Mouse (Mus musculus) embryonic facial prominence, embryonic 10.5 days (tissue): ENCODE results near the gene Slc25a19. TPM values are rescaled to one million over a fixed set of nuclear protein-coding genes. Genes with fewer than 3 reads are reported as not detected.

Experiments used
- DNase-seq: peaks from one replicate; pipeline ENCODE4 v3.0.0-alpha.2; 2017; ENCODE audit warnings: low spot score
- H3K27ac ChIP-seq: fragments of 300-500 bp; sonication (generic); replicated peaks from 2 replicates; pipeline ENCODE4 v1.5.1; 2016; ENCODE audit warnings: mild to moderate bottlenecking
- H3K27me3 ChIP-seq: fragments of 300-500 bp; sonication (generic); replicated peaks from 2 replicates; pipeline ENCODE4 v1.6.1; 2016; ENCODE audit warnings: low read depth, mild to moderate bottlenecking; ENCODE audit not compliant: poor library complexity, severe bottlenecking
- H3K36me3 ChIP-seq: fragments of 300-500 bp; sonication (generic); replicated peaks from 2 replicates; pipeline ENCODE4 v1.6.1; 2016; ENCODE audit warnings: mild to moderate bottlenecking, moderate library complexity
- H3K4me1 ChIP-seq: fragments of 300-500 bp; sonication (generic); 2 replicates; pipeline ENCODE4 v1.6.1; 2016
- H3K4me3 ChIP-seq: fragments of 300-500 bp; sonication (generic); 2 replicates; pipeline ENCODE4 v1.5.1; 2016; ENCODE audit warnings: mild to moderate bottlenecking, moderate library complexity
- H3K9me3 ChIP-seq: fragments of 300-500 bp; sonication (generic); 2 replicates; pipeline ENCODE4 v1.6.1; 2016; ENCODE audit warnings: mild to moderate bottlenecking
- WGBS: fragments of 180-500 bp; shearing (Covaris S2); methylation state at CpG from one replicate; pipeline ENCODE4 v1.1.7; 2016; 5-methylcytosine and 5-hydroxymethylcytosine counted together
- polyA plus RNA-seq: library from polyadenylated mRNA; unstranded; fragments of >200 nt; fragmentation: Nextera tagmentation; extraction: Ambion mirVana; gene quantifications from 2 replicates; pipeline ENCODE4 v1.2.1, GENCODE M21; 2016

Slc25a19 gene
- polyA plus RNA-seq, 1 experiment from 2014 or later: 24.6 TPM

DNA sequence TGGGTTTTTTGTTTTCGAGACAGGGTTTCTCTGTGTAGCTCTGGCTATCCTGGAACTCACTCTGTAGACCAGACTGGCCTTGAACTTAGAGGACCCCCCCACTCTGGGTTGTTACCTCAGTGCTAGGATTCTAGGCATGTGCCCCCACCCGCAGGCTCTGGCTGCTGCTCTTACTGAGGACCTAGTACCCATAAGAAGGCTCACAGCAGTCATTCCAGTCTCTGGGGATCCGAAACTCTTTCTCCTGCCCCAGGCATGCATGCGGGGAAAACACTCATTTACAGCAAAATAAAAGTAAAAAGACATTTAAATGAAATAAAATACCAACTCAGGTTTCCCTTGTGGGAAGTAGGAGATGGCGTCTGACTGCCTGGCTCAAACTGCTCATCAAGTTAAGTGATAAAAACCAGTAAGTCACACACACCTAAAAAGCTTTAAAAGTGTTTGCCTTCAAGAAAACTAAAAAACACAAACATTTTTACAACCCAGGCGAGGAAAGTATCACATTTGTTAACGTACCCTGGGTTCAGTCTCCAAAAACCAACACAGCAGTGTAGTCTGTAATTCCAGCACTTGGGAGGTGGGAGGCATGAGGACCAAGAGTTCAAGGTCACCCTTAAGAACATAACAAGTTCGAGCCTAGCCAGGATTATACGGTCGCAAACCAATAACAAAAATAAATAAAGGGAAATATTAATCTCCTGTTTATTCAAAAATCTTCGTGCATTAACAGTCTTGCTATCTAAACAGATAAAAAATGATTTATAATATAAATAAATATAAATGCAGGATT is 1.1 kb downstream of the Slc25a19 start:
- no peak for DNase-seq
- WGBS: 54% methylated on average over 11 of the region's 11 CpGs
- Histone ChIP-seq H3K9me3 (no peaks in the 10 kb centered on the region), H3K27me3 (no peaks in the 10 kb centered on the region), H3K27ac (0 out of 2 replicates have a peak overlapping the region, but pooled peaks have one; percentile 81), H3K4me1 (peaks cover 15% of the 10 kb centered on the region), H3K4me3 (peak overlapping the region; percentile 85), H3K36me3 (peaks cover 22% of the 10 kb centered on the region)

DNA sequence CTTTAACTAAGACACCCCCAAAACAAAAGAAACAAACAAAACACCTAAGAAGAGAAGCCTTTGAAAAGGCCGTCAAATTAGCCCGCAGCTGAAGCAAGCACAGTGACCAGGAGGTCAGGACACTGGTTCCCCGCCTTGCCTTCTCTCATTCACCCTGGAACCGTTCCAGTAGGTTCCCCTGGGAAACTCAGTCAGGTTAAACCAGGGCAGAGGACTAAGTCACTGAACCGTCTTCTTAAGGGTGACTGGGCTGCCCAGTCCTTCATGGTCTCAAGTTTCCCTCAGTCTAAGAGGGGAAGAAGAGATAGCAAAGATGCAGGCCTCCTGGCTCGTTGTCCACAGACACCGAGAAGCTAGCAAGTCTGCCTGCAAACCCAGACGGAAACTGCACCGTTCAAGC is 2.2 kb downstream of the Slc25a19 start:
- Histone ChIP-seq H3K4me3 (peak overlapping the region; percentile 16; the same call in 1 of the 2 replicates), H3K36me3 (peaks cover 33% of the 10 kb centered on the region), H3K4me1 (peaks cover 15% of the 10 kb centered on the region), H3K27ac (no peak overlapping the region), H3K9me3 (no peaks in the 10 kb centered on the region), H3K27me3 (no peaks in the 10 kb centered on the region)
- DNase-seq: no peak
- whole genome bisulfite sequencing: 83% methylated on average over 9 of the region's 9 CpGs

DNA sequence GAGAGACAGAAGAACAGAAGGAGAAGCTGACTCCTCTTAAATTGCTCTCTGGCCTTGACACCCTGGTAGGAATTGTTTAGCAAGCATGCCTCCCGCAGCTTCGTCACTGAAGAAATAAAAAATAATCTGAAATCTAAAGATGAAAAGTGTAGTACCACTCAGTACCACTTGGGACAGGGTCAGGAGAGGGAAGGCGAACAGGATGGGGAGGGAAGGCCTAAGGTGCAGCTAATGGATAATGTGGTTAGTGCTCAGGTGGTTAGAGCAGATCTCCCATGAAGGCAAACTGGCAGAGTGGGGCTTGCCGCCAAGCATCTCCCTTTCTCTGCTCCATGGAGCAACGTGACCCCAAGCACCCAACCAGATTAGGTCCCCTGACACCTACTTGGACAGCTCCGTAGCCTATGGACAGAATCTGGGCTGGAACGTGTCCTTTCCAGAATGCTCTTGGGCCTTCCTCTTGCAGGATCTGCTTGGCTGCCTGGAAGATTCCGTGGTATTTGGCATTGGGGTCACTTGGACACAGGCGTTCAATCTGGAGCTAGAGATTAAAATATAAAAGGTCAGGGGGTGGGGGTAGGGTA is 4.5 kb downstream of the Slc25a19 start:
- 79% methylated on average over 9 of the region's 9 CpGs for WGBS

DNA sequence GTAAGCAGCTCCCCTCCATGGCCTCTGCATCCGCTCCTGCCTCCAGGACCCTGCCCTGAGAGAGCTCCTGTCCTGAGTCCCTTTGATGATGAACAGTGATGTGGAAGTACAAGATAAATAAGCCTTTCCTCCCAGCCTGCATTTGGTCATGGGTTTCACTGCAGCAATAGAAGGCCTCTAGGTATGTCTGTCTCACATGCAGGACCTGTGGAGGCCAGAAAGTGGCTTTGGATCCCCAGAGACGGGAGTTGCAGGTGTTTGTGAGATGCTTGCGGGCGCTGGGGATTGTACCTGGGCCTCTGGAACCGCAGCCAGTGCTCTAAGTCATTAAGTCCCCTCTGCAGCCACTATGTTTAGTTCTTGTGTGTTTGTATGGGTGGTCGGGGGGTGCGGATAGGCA is 8.1 kb downstream of the Slc25a19 start:
- Histone ChIP-seq H3K4me1 (no peaks in the 10 kb centered on the region), H3K36me3 (peaks cover 75% of the 10 kb centered on the region), H3K27ac (no peak overlapping the region), H3K27me3 (no peaks in the 10 kb centered on the region), H3K4me3 (no peak overlapping the region), H3K9me3 (no peaks in the 10 kb centered on the region)
- WGBS: 93% methylated on average over 7 of the region's 7 CpGs
- DNase-seq: no peak

More for the DNA sequence above, 4.5 kb downstream of the Slc25a19 start:
- Histone ChIP-seq H3K36me3 (peaks cover 52% of the 10 kb centered on the region), H3K4me1 (peaks cover 13% of the 10 kb centered on the region), H3K4me3 (no peak overlapping the region), H3K27ac (no peak overlapping the region), H3K9me3 (no peaks in the 10 kb centered on the region), H3K27me3 (no peaks in the 10 kb centered on the region)
- no peak for DNase-seq

DNA sequence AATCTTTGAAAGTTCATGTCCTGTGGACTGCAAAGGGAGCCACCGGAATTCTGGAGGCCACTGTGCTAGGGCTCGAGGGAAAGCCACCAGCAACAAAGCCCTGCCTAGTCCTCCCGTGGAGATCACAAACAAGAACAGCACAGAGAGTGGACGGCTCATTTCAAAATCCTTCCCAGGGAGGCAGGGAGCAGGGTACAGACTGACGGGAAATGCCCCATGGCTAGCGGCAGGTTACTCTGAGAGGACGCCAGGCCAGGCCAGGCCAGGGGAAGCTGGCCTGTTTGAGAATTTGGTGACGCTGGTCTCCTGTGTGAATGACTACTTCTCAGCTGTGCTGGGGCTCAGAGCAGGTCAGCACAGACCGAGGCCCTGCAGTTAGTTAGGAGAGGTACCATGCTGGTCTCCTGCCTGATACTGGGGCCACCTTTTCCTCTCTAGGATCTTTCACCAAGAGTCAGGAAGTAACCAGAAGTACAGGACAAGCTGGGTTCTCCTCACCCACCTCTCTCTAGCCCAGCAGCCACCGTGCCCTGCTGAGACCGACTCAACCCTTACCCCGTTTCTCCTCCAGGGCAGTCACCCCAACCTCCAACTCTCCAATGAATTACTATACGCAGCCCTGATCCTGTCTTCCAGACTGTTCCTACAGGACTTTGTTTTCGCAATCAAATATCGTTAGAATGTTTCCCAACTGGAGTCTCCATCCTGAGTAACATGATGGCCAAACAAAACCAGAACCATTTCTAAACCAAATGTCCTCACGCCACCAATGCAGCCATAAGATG is 9.2 kb downstream of the Slc25a19 start:
- no peaks in the 10 kb centered on the region for H3K4me1 ChIP-seq
- H3K9me3 ChIP-seq: no peaks in the 10 kb centered on the region
- no peak overlapping the region for H3K4me3 ChIP-seq
- 89% methylated on average over 16 of the region's 16 CpGs for WGBS
- no peak for DNase-seq
- no peak overlapping the region for H3K27ac ChIP-seq
- no peaks in the 10 kb centered on the region for H3K27me3 ChIP-seq
- peaks cover 84% of the 10 kb centered on the region for H3K36me3 ChIP-seq

DNA sequence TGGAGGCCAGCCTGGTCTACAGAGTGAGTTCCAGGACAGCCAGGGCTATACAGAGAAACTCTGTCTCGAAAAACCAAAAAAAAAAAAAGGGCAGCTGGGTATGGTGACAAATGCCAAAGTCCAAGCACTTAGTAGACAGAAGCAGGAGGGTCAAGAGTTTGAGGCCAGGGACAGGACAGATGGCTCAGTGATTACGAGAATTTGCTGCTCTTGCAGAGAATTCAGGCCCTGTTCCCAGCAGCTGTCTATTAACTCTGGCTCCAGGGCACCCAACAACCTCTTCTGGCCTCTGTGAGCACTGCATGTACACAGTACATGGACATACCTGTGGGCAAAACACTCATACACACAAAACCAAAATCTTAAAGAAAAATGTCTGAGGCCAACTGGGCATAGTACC is 10.1 kb downstream of the Slc25a19 start:
- DNase-seq: no peak
- WGBS: 80% methylated on average over 2 of the region's 2 CpGs
- peaks cover 76% of the 10 kb centered on the region for H3K36me3 ChIP-seq
- H3K4me3 ChIP-seq: no peak overlapping the region
- H3K27me3 ChIP-seq: no peaks in the 10 kb centered on the region
- H3K27ac ChIP-seq: no peak overlapping the region
- H3K4me1 ChIP-seq: peaks cover 9% of the 10 kb centered on the region
- H3K9me3 ChIP-seq: no peaks in the 10 kb centered on the region

DNA sequence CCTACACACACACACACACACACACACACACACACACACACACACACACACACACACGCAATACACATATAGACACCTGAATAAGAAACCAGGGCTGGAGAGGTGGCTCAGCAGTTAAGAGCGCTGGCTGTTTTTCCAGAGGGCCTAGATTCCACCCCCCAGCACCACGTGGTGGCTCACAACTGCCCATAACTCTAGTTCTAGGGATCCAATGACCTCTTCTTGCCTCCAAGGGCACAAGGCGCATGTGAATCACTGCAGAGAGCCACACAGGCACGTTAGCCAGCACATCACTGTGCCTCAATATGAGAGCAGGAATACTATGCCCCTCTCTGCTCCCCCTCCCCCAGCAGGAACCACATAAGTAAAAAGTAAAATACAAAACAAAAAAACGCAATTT is 11.2 kb downstream of the Slc25a19 start:
- DNase-seq: no peak
- H3K27me3 ChIP-seq: no peaks in the 10 kb centered on the region
- H3K27ac ChIP-seq: no peak overlapping the region
- WGBS: 81% methylated on average over 6 of the region's 6 CpGs
- H3K36me3 ChIP-seq: peaks cover 65% of the 10 kb centered on the region
- peaks cover 17% of the 10 kb centered on the region for H3K4me1 ChIP-seq
- no peak overlapping the region for H3K4me3 ChIP-seq
- H3K9me3 ChIP-seq: no peaks in the 10 kb centered on the region

DNA sequence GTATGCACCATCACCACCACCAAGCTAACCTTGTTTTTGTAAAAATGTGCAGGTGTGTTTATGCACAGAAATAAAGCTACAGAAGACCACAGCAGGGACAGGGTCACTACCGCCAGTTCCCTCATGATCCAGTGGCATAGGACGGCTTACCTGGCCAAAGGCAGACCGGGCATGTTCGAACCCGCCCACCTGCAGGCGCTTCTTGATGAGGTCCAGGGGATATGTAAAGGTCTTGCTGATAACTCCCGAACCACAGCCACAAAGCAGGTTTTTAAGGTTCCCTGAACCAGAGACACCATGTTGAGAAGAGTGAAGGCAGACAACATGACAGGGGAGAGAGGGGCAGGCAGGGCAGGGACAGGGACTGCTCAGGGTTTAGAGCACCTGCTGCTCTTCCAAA is 11.7 kb downstream of the Slc25a19 start:
- Histone ChIP-seq H3K4me1 (peaks cover 23% of the 10 kb centered on the region), H3K27me3 (no peaks in the 10 kb centered on the region; the same call in 1 of the 2 replicates), H3K4me3 (no peak overlapping the region), H3K9me3 (no peaks in the 10 kb centered on the region), H3K36me3 (peaks cover 60% of the 10 kb centered on the region), H3K27ac (no peak overlapping the region)
- DNase-seq: no peak
- WGBS: 87% methylated on average over 7 of the region's 7 CpGs

DNA sequence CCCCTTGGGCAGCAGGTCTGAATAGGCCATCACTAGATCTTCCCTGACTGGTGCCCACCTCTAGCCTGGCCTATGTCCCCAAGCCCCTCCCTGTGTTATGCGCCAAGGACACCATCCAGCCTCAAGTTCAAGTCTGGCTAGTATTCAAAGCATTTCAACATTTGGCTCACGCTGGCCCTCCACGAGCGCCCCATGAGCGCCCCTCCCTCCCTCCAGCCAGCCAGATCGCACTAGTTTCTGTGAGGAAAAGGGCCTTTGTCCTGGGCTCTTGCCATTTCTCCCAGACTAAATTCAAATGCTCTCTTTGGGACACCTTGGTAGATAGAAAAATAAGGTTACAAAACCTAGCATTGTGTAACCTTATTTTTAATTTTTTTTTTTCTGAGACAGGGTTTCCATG is 12.2 kb downstream of the Slc25a19 start:
- Histone ChIP-seq H3K27ac (no peak overlapping the region), H3K9me3 (no peaks in the 10 kb centered on the region), H3K27me3 (no peaks in the 10 kb centered on the region; the same call in 1 of the 2 replicates), H3K4me3 (no peak overlapping the region), H3K36me3 (peaks cover 55% of the 10 kb centered on the region), H3K4me1 (peaks cover 25% of the 10 kb centered on the region)
- no peak for DNase-seq
- 91% methylated on average over 6 of the region's 6 CpGs for WGBS

DNA sequence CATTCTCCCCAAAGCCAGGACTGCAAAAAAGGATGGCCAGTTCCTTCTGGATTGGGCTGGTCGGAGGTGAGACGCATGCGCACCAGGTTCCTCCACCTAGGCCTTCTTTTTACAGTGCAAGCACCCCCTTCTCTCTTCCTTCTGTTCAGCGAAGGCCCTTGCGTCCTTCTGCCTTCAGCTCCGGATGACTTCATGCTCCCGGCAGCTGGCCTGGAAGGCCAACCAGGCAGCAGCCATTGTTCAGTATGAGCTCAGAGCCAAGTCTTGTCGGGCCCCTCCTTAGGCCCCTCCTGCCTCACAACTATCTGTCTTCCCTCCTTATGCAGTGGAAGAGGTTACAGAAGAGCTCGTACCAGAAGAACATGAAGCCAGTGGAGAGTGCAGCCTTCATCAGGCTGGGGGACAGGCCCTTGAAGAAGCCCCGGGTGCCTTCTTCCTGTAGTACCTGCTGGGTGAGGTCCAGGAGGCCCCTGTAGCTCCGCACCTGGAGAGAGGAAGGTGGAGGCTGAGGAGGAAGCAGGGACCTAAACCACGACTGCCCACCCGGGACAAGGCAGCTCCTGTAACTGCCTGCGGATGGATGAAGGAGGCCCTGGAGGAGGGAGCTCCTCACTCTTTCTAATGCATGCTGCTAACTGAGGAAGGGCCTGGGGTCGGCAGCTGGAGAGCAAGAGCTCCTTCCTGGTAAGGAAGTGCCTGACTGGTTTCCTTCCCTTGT is 12.8 kb downstream of the Slc25a19 start:
- Histone ChIP-seq H3K27ac (no peak overlapping the region), H3K4me1 (peaks cover 25% of the 10 kb centered on the region), H3K27me3 (no peaks in the 10 kb centered on the region; the same call in 1 of the 2 replicates), H3K9me3 (no peaks in the 10 kb centered on the region), H3K36me3 (peaks cover 50% of the 10 kb centered on the region), H3K4me3 (no peak overlapping the region)
- DNase-seq: no peak
- WGBS: 85% methylated on average over 15 of the region's 15 CpGs

DNA sequence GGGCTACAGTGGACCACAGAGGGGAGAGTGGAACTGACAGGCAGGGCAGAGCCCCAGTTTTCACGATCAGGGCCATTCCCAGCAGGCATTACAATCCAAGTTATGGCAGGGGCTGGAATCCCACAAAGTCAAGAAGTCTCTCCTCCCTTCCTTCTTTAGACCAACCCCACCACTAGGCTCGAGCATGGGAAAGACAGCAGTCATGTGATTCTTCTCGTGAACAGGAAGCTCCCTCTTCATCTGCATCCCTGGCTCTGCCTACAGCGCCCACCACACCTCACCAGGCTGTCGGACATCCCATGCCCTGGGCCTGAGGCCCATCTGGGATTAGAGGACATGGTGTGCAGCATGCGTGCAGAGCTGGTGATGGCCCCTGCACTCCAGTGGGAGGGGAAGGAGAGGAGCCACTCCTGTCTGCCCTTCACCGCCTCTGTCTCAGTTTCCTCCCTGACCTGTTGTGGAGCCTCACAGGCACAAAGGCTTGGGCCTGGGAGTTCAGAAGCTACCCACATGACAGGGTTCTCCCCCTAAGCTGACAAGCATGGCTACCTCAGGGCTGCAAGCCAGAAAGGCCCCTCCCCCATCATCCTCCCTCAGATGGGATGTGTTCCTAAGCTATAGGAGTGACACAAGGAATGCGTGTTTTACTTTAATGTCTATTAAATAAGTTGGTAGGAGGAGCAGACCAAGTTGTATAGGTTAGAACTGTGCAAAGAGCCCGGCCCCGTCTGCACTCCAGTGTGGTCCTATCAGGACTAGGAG is 13.6 kb downstream of the Slc25a19 start:
- H3K36me3 ChIP-seq: peaks cover 50% of the 10 kb centered on the region
- no peaks in the 10 kb centered on the region for H3K9me3 ChIP-seq
- no peak for DNase-seq
- no peak overlapping the region for H3K4me3 ChIP-seq
- peaks cover 25% of the 10 kb centered on the region for H3K4me1 ChIP-seq
- no peaks in the 10 kb centered on the region; the same call in 1 of the 2 replicates for H3K27me3 ChIP-seq
- 83% methylated on average over 10 of the region's 10 CpGs for whole genome bisulfite sequencing
- H3K27ac ChIP-seq: no peak overlapping the region
